Mouse (Mus musculus) E14TG2a.4 (cell line): ENCODE results near the gene Gm609.

Source experiments
- CTCF ChIP-seq: conservative IDR thresholded peaks from 2 replicates; pipeline ENCODE4 v1.5.1; 2014; ENCODE audit warnings: low read length
- POU5F1 ChIP-seq: IDR thresholded peaks from 2 replicates; pipeline ENCODE4 v1.6.1; 2014; ENCODE audit warnings: low read length, borderline replicate concordance

- TF ChIP-seq POU5F1 (no peak), CTCF (no peak)
Measured at GRCm38 (mm10) chr16:45375506-45376225, 117.1 kb downstream of the Gm609 start.
